Mouse (Mus musculus): ENCODE results near the gene Zcchc3. TPM values are rescaled to one million over a fixed set of nuclear protein-coding genes. Genes with fewer than 3 reads are reported as not detected.

Gene Zcchc3
- polyA plus RNA-seq, 1 experiment from 2014 or later: 17.3 TPM

DNA sequence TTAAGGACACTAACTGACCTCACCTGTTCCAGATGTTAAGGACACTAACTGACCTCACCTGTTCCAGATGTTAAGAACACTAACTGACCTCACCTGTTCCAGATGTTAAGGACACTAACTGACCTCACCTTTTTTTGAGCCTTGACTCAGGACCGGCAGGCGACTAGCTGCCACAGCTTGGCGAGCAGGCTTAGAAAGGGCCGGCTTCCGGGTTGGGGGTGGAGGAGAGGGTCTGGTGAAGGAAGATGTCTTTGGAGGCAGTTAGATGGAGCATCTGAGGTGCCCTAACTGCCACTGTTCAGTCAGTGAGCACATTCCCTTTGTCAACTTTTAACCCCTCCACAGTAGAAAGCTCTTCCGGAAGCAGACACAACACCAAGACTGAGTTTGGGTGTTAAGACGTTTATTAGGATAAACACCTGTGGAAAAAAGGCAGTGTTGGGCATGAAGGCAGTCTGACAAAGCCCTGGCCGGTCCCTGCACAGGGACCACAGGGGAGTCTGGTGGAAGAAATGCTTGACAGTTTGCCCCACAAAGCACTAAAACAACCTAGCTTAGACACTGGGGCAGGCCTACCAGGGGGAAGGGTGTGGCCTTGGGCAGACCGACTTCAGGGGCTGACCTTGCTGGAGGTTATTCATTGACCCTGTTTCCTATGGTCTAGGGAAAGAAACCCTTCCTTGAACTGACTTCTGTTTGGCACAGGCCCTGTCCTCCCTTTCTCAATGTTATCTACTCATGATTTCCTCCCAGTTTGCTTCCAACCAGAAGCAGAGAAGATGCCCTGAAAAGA, 21.4 kb downstream of the Zcchc3 start:
- Histone ChIP-seq H3K27me3 (replicated peaks; ENCODE audit: insufficient read depth, low read length) (no peaks in the 10 kb centered on the region), H3K4me3 (ENCODE audit: low read depth, low read length) (no peak overlapping the region), H3K36me3 (ENCODE audit: insufficient read depth, low read length) (no peaks in the 10 kb centered on the region), H3K9me3 (ENCODE audit: low read length) (no peaks in the 10 kb centered on the region), H3K4me1 (ENCODE audit: insufficient read depth, low read depth, low read length) (no peaks in the 10 kb centered on the region), H3K9ac (replicated peaks; ENCODE audit: low read depth) (no peak overlapping the region), H3K27ac (ENCODE audit: low read length) (no peak overlapping the region), H3K4me2 (replicated peaks; ENCODE audit: low read depth, low read length) (no peak overlapping the region)
- WGBS: 41% methylated on average over 9 of the region's 9 CpGs
- ATAC-seq: no peak
- DNase-seq (ENCODE audit: low spot score): no peak
- TF ChIP-seq CTCF (IDR thresholded peaks at IDR 0.05): no peak
- no peak for TF ChIP-seq EP300 (IDR thresholded peaks at IDR 0.05)

DNA sequence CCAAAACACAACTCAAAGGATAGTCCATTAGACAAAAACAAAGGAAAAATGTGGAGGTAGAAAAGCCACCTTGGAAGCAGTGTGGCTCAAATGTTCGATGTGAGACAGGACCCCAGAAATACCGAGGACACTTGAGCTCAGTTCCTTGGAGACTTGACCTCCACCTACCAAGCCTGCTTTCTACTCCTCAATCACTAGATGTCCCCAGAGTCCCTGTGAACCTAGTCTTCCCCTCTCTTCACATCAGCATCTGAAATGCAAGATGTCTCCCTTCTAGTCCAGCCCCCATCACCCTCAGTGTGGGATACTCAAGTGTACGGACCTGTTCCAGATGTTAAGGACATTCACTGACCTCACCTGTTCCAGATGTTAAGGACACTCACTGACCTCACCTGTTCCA, 22.0 kb downstream of the Zcchc3 start:
- no peaks in the 10 kb centered on the region for H3K36me3 ChIP-seq (ENCODE audit: insufficient read depth, low read length)
- H3K4me2 ChIP-seq (replicated peaks; ENCODE audit: low read depth, low read length): no peak overlapping the region
- 17% methylated on average over 3 of the region's 3 CpGs for WGBS
- peak; percentile 94 for TF ChIP-seq CTCF (IDR thresholded peaks at IDR 0.05)
- TF ChIP-seq EP300 (IDR thresholded peaks at IDR 0.05): no peak
- DNase-seq (ENCODE audit: low spot score) (peak; percentile 91), ATAC-seq (no peak)
- H3K27me3 ChIP-seq (replicated peaks; ENCODE audit: insufficient read depth, low read length): no peaks in the 10 kb centered on the region
- no peak overlapping the region for H3K27ac ChIP-seq (ENCODE audit: low read length)
- no peak overlapping the region for H3K4me3 ChIP-seq (ENCODE audit: low read depth, low read length)
- no peaks in the 10 kb centered on the region for H3K4me1 ChIP-seq (ENCODE audit: insufficient read depth, low read depth, low read length)
- no peak overlapping the region for H3K9ac ChIP-seq (replicated peaks; ENCODE audit: low read depth)
- H3K9me3 ChIP-seq (ENCODE audit: low read length): no peaks in the 10 kb centered on the region

DNA sequence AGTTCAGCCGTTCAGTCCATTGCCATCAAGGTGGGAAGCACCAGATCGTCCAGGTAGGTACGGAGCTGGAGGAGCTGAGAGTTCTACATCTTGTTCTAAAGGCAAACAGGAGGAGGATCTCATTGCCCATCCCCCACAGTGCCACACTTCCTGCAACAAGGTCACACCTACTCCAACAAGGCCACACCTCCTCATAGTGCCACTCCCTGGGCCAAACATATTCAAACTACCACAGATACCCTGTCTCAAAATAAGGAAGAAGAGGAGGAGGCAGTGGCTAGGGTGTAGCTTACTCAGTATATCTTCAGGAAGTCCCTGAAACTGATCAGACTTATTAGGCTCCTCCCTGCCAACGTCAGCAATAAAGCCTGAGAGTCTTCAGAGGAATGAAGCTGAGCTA, 30.6 kb downstream of the Zcchc3 start:
- TF ChIP-seq CTCF (IDR thresholded peaks at IDR 0.05) (no peak), EP300 (IDR thresholded peaks at IDR 0.05) (no peak)
- ATAC-seq: no peak
- no peaks in the 10 kb centered on the region for H3K36me3 ChIP-seq (ENCODE audit: insufficient read depth, low read length)
- no peak overlapping the region for H3K27ac ChIP-seq (ENCODE audit: low read length)
- H3K4me1 ChIP-seq (ENCODE audit: insufficient read depth, low read depth, low read length): no peaks in the 10 kb centered on the region
- H3K4me3 ChIP-seq (ENCODE audit: low read depth, low read length): no peak overlapping the region
- 78% methylated on average over 4 of the region's 4 CpGs for WGBS
- no peak overlapping the region for H3K4me2 ChIP-seq (replicated peaks; ENCODE audit: low read depth, low read length)
- no peak for DNase-seq (ENCODE audit: low spot score)
- H3K9ac ChIP-seq (replicated peaks; ENCODE audit: low read depth): no peak overlapping the region
- no peaks in the 10 kb centered on the region for H3K9me3 ChIP-seq (ENCODE audit: low read length)
- H3K27me3 ChIP-seq (replicated peaks; ENCODE audit: insufficient read depth, low read length): no peaks in the 10 kb centered on the region

GRCm38 (mm10) chr2:152376345-152376741, 38.5 kb downstream of the Zcchc3 start, which contains the start of gene Nrsn2:
TSS of gene Nrsn2 (minus strand) at chr2:152376638.
- no peaks in the 10 kb centered on the region for H3K9me3 ChIP-seq (ENCODE audit: low read length)
- H3K4me1 ChIP-seq (ENCODE audit: insufficient read depth, low read depth, low read length): no peaks in the 10 kb centered on the region
- H3K4me3 ChIP-seq (ENCODE audit: low read depth, low read length): no peak within 1 kb of the TSS
- H3K27me3 ChIP-seq (replicated peaks; ENCODE audit: insufficient read depth, low read length): peaks cover 15% of the 10 kb centered on the region; the same call in 1 of the 2 replicates
- H3K9ac ChIP-seq (replicated peaks; ENCODE audit: low read depth): no peak within 1 kb of the TSS
- no peak within 1 kb of the TSS for H3K4me2 ChIP-seq (replicated peaks; ENCODE audit: low read depth, low read length)
- H3K36me3 ChIP-seq (ENCODE audit: insufficient read depth, low read length): no peaks in the 10 kb centered on the region
- WGBS: 2% methylated on average over 13 of the region's 16 CpGs
- H3K27ac ChIP-seq (ENCODE audit: low read length): no peak within 1 kb of the TSS
- ATAC-seq (no peak), DNase-seq (ENCODE audit: low spot score) (no peak)
- TF ChIP-seq CTCF (IDR thresholded peaks at IDR 0.05) (no peak), EP300 (IDR thresholded peaks at IDR 0.05) (no peak)

GRCm38 (mm10) chr2:152375652-152376344, 39.0 kb downstream of the Zcchc3 start:
- no peak overlapping the region for H3K4me2 ChIP-seq (replicated peaks; ENCODE audit: low read depth, low read length)
- H3K27ac ChIP-seq (ENCODE audit: low read length): no peak overlapping the region
- TF ChIP-seq CTCF (IDR thresholded peaks at IDR 0.05) (no peak), EP300 (IDR thresholded peaks at IDR 0.05) (no peak)
- H3K27me3 ChIP-seq (replicated peaks; ENCODE audit: insufficient read depth, low read length): peaks cover 15% of the 10 kb centered on the region; the same call in 1 of the 2 replicates
- H3K4me1 ChIP-seq (ENCODE audit: insufficient read depth, low read depth, low read length): no peaks in the 10 kb centered on the region
- H3K36me3 ChIP-seq (ENCODE audit: insufficient read depth, low read length): no peaks in the 10 kb centered on the region
- no peaks in the 10 kb centered on the region for H3K9me3 ChIP-seq (ENCODE audit: low read length)
- 9% methylated on average over 21 of the region's 21 CpGs for WGBS
- H3K9ac ChIP-seq (replicated peaks; ENCODE audit: low read depth): no peak overlapping the region
- ATAC-seq (no peak), DNase-seq (ENCODE audit: low spot score) (no peak)
- H3K4me3 ChIP-seq (ENCODE audit: low read depth, low read length): no peak overlapping the region

GRCm38 (mm10) chr2:152373547-152373946, 41.3 kb downstream of the Zcchc3 start:
- Histone ChIP-seq H3K4me1 (ENCODE audit: insufficient read depth, low read depth, low read length) (no peaks in the 10 kb centered on the region), H3K27me3 (replicated peaks; ENCODE audit: insufficient read depth, low read length) (peaks cover 15% of the 10 kb centered on the region; the same call in 1 of the 2 replicates), H3K27ac (ENCODE audit: low read length) (no peak overlapping the region), H3K9ac (replicated peaks; ENCODE audit: low read depth) (no peak overlapping the region), H3K4me3 (ENCODE audit: low read depth, low read length) (no peak overlapping the region), H3K9me3 (ENCODE audit: low read length) (no peaks in the 10 kb centered on the region), H3K4me2 (replicated peaks; ENCODE audit: low read depth, low read length) (no peak overlapping the region), H3K36me3 (ENCODE audit: insufficient read depth, low read length) (no peaks in the 10 kb centered on the region)
- WGBS: 70% methylated on average over 9 of the region's 9 CpGs
- no peak for TF ChIP-seq CTCF (IDR thresholded peaks at IDR 0.05)
- TF ChIP-seq EP300 (IDR thresholded peaks at IDR 0.05): no peak
- no peak for DNase-seq (ENCODE audit: low spot score)
- no peak for ATAC-seq

All from lung, postnatal 0 days (tissue).